Mouse (Mus musculus) embryonic fibroblast, embryonic 13.5 days (primary cell): ENCODE results near the gene Col25a1. TPM values are rescaled to one million over a fixed set of nuclear protein-coding genes. Genes with fewer than 3 reads are reported as not detected.

ENCODE experiments used
- H3K27ac ChIP-seq: 2 replicates; pipeline ENCODE4 v1.5.1; 2012; ENCODE audit warnings: low read length, control low read depth, inconsistent platforms; ENCODE audit not compliant: insufficient read depth
- H3K4me1 ChIP-seq: 2 replicates; pipeline ENCODE4 v1.6.1; 2011; ENCODE audit warnings: low read length; ENCODE audit not compliant: control insufficient read depth, insufficient read depth
- H3K4me3 ChIP-seq: 2 replicates; pipeline ENCODE4 v1.5.1; 2011; ENCODE audit warnings: mild to moderate bottlenecking, control low read depth, low read length; ENCODE audit not compliant: insufficient read depth
- CTCF ChIP-seq: IDR thresholded peaks from 2 replicates; pipeline ENCODE4 v1.5.1; 2011; ENCODE audit warnings: mild to moderate bottlenecking, control low read depth, low read length, moderate library complexity, borderline replicate concordance; ENCODE audit not compliant: insufficient read depth
- POLR2A ChIP-seq: IDR thresholded peaks from 2 replicates; pipeline ENCODE4 v1.6.1; 2011; ENCODE audit warnings: low read depth, mild to moderate bottlenecking, control low read depth, low read length, moderate library complexity
- polyA plus RNA-seq: library from polyadenylated mRNA; stranded (reverse); fragments of >200 nt; gene quantifications from 2 replicates; pipeline ENCODE4 v1.2.4, GENCODE M21; 2011; ENCODE audit warnings: low read depth; ENCODE audit not compliant: missing spikeins, insufficient read length

Gene Col25a1
- polyA plus RNA-seq, 1 experiment = 5.0 TPM

GRCm38 (mm10) chr3:130116886-130117285 is 14.4 kb upstream of the Col25a1 start:
- H3K4me3 ChIP-seq = no peak overlapping the region
- H3K4me1 ChIP-seq = no peaks in the 10 kb centered on the region
- H3K27ac ChIP-seq = no peak overlapping the region
- no peak for TF ChIP-seq POLR2A
- no peak for TF ChIP-seq CTCF

GRCm38 (mm10) chr3:130127840-130128239 is 3.5 kb upstream of the Col25a1 start:
- Histone ChIP-seq H3K4me3 (no peak overlapping the region), H3K4me1 (no peaks in the 10 kb centered on the region), H3K27ac (no peak overlapping the region)
- TF ChIP-seq POLR2A (no peak), CTCF (no peak)

- no peak overlapping the region for H3K4me3 ChIP-seq
- H3K27ac ChIP-seq = no peak overlapping the region
- TF ChIP-seq CTCF (no peak), POLR2A (no peak)
- no peaks in the 10 kb centered on the region for H3K4me1 ChIP-seq
Measured at GRCm38 (mm10) chr3:130128564-130128963, 2.7 kb upstream of the Col25a1 start.

- Histone ChIP-seq H3K4me1 (no peaks in the 10 kb centered on the region), H3K27ac (no peak overlapping the region), H3K4me3 (no peak overlapping the region)
- TF ChIP-seq CTCF (peak; percentile 54; the same call in 1 of the 2 replicates), POLR2A (no peak)
Measured at GRCm38 (mm10) chr3:130129635-130130206, 1.6 kb upstream of the Col25a1 start.

- Histone ChIP-seq H3K4me1 (peaks cover 8% of the 10 kb centered on the region), H3K4me3 (no peak overlapping the region), H3K27ac (peak overlapping the region; percentile 82)
- no peak for TF ChIP-seq POLR2A
- no peak for TF ChIP-seq CTCF
Measured at GRCm38 (mm10) chr3:130137204-130137603, 5.9 kb downstream of the Col25a1 start.

GRCm38 (mm10) chr3:130137640-130138039 is 6.3 kb downstream of the Col25a1 start:
- no peak overlapping the region for H3K4me3 ChIP-seq
- peak overlapping the region; percentile 82 for H3K27ac ChIP-seq
- H3K4me1 ChIP-seq = peaks cover 8% of the 10 kb centered on the region
- no peak for TF ChIP-seq POLR2A
- no peak for TF ChIP-seq CTCF

GRCm38 (mm10) chr3:130145874-130146273 is 14.6 kb downstream of the Col25a1 start:
- TF ChIP-seq POLR2A (no peak), CTCF (no peak)
- Histone ChIP-seq H3K27ac (no peak overlapping the region), H3K4me3 (no peak overlapping the region), H3K4me1 (no peaks in the 10 kb centered on the region)

GRCm38 (mm10) chr3:130147827-130148226 is 16.5 kb downstream of the Col25a1 start:
- no peak overlapping the region for H3K4me3 ChIP-seq
- H3K4me1 ChIP-seq = no peaks in the 10 kb centered on the region
- TF ChIP-seq CTCF (no peak), POLR2A (no peak)
- no peak overlapping the region for H3K27ac ChIP-seq

- Histone ChIP-seq H3K4me3 (no peak overlapping the region), H3K27ac (no peak overlapping the region), H3K4me1 (no peaks in the 10 kb centered on the region)
- TF ChIP-seq CTCF (no peak), POLR2A (no peak)
Measured at GRCm38 (mm10) chr3:130149180-130149579, 17.9 kb downstream of the Col25a1 start.

- Histone ChIP-seq H3K27ac (no peak overlapping the region), H3K4me1 (no peaks in the 10 kb centered on the region), H3K4me3 (no peak overlapping the region)
- TF ChIP-seq POLR2A (no peak), CTCF (no peak)
Measured at GRCm38 (mm10) chr3:130153117-130153516, 21.8 kb downstream of the Col25a1 start.
